Mouse (Mus musculus): Measurements from ENCODE around the gene Arhgap27. TPM values are rescaled to one million over a fixed set of nuclear protein-coding genes. Genes with fewer than 3 reads are reported as not detected.

The Arhgap27 gene
- total and polyA plus RNA-seq, 3 experiments = 14.1 to 22.9 (median 18.5) TPM

DNA sequence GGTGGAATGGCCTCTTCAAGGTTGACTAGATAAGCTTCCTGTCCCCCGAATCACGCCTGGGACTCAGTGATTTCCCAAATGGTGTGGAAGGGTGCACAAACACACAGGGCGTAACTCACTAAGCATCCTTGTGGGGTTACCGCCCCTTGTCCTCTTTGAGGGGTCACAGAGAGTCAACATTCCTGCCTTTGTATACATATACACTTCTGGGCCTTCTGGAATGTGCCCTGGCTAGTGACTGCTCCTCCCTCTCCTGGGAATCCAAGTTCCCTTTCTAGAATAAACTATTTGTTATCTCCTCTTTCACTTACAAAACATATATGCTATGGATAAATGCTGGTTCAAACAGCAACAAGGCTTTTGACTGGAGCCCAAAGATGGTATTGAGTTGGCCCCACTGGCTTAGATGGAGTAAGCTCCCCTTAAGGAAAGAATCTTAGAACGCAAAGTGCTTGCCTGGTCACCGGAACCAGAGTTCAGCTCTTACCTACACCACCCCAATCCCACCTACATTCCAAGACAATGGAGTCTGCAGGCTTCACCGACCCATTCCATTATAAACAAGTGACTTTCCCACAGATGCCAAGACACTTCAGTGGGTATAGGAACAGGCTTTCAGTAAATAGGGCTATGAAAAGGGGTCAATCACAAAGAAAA, 24.5 kb upstream of the Arhgap27 start:
- Histone ChIP-seq H3K79me2 (replicated peaks; ENCODE audit: control insufficient read depth, insufficient read depth, low read length) (0 out of 2 replicates have a peak, but pooled peaks cover 2% of the 10 kb centered on the region), H3K27ac (no peak overlapping the region), H3K4me1 (ENCODE audit: control insufficient read depth, insufficient read depth, low read length) (peaks cover 4% of the 10 kb centered on the region), H3K4me3 (no peak overlapping the region), H3K27me3 (ENCODE audit: control insufficient read depth, insufficient read depth, low read length) (no peaks in the 10 kb centered on the region), H3K36me3 (ENCODE audit: control insufficient read depth, insufficient read depth, low read length) (no peaks in the 10 kb centered on the region), H3K9ac (ENCODE audit: low read depth, low read length) (no peak overlapping the region)
- TF ChIP-seq CTCF (IDR thresholded peaks at IDR 0.05) = no peak
- no peak for TF ChIP-seq EP300 (IDR thresholded peaks at IDR 0.05; ENCODE audit: insufficient read depth, low read depth, low read length)
- TF ChIP-seq POLR2A (IDR thresholded peaks at IDR 0.05; ENCODE audit: insufficient read depth, low read depth, low read length) = no peak
- 79% methylated on average over 7 of the region's 7 CpGs for WGBS
- no peak for DNase-seq
- intact Hi-C loops (cut with DNase I) = no loop called here

DNA sequence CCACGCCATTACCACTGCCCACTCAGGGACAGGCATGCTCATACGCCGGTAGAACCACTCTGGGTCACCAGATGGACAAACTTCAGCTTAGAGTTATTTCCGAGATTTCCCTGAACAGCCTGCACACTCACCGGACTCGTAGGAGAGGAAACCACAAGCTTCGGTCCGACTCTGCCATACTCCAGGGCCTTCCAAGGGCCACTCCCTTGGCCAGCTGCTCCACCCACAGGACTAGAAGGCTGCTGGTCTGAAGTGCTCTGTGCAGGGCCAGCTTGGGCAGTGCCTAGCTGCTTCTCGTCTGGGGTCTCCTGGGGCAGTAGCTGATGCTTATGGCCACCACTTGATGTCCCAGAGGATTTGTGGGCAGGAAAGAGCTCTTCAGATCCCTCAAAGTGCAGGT, 23.3 kb upstream of the Arhgap27 start:
- DNase-seq = no peak
- intact Hi-C loops (cut with DNase I) = no loop called here
- no peak overlapping the region for H3K9ac ChIP-seq (ENCODE audit: low read depth, low read length)
- WGBS = 72% methylated on average over 9 of the region's 9 CpGs
- no peaks in the 10 kb centered on the region for H3K27me3 ChIP-seq (ENCODE audit: control insufficient read depth, insufficient read depth, low read length)
- no peak overlapping the region for H3K27ac ChIP-seq
- no peak overlapping the region for H3K4me3 ChIP-seq
- H3K36me3 ChIP-seq (ENCODE audit: control insufficient read depth, insufficient read depth, low read length) = peaks cover 6% of the 10 kb centered on the region
- peaks cover 11% of the 10 kb centered on the region for H3K4me1 ChIP-seq (ENCODE audit: control insufficient read depth, insufficient read depth, low read length)
- H3K79me2 ChIP-seq (replicated peaks; ENCODE audit: control insufficient read depth, insufficient read depth, low read length) = 0 out of 2 replicates have a peak, but pooled peaks cover 2% of the 10 kb centered on the region
- no peak for TF ChIP-seq CTCF (IDR thresholded peaks at IDR 0.05)

DNA sequence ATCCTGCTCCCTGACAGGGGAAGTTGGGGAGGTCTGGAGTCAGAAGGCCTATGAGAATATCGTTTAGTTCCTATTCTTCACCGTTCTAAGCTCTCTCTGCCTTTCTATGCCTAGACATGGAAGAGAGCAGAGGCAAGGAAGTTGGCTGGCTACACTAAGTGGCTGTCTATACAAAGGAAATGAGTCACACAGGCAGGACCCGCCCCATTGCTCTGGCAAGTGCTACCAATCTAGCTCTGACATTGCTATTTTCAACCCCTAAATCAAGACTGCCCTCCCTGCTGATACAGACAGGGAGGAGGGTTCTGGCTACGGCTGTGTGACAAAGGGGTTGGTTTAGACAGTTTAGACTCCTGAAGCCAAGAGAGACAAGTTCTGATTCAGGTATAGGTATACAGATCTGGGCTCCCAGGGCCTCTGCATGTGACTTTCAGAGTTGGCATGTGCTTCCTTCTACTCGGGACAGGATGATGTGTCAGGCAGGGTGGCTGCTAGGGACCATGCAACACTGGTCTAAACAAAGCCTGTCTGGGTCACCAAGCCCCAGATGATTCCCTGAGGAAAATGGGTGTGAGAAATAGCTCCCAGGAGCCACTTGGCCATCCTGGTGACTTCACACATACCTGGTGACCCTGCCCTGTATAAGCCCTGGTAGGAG, 18.6 kb upstream of the Arhgap27 start:
- Histone ChIP-seq H3K9ac (ENCODE audit: low read depth, low read length) (0 out of 2 replicates have a peak overlapping the region, but pooled peaks have one; percentile 9), H3K27ac (peak overlapping the region; percentile 90), H3K4me3 (no peak overlapping the region), H3K4me1 (ENCODE audit: control insufficient read depth, insufficient read depth, low read length) (peaks cover 15% of the 10 kb centered on the region), H3K79me2 (replicated peaks; ENCODE audit: control insufficient read depth, insufficient read depth, low read length) (no peaks in the 10 kb centered on the region), H3K36me3 (ENCODE audit: control insufficient read depth, insufficient read depth, low read length) (peaks cover 12% of the 10 kb centered on the region), H3K27me3 (ENCODE audit: control insufficient read depth, insufficient read depth, low read length) (no peaks in the 10 kb centered on the region)
- peak; percentile 85; the same call in 1 of the 2 replicates for TF ChIP-seq EP300 (IDR thresholded peaks at IDR 0.05; ENCODE audit: insufficient read depth, low read depth, low read length)
- TF ChIP-seq CTCF (IDR thresholded peaks at IDR 0.05) = no peak
- peak; percentile 55; the same call in 1 of the 2 replicates for TF ChIP-seq POLR2A (IDR thresholded peaks at IDR 0.05; ENCODE audit: insufficient read depth, low read depth, low read length)
- WGBS = 2% methylated on average over 5 of the region's 5 CpGs
- intact Hi-C loops (cut with DNase I) = loop anchor here (1.0 kb wide), 1 partner anchor 19 kb away; the partner anchor contains the start of gene Arhgap27
- DNase-seq = peak; percentile 81 to 90

DNA sequence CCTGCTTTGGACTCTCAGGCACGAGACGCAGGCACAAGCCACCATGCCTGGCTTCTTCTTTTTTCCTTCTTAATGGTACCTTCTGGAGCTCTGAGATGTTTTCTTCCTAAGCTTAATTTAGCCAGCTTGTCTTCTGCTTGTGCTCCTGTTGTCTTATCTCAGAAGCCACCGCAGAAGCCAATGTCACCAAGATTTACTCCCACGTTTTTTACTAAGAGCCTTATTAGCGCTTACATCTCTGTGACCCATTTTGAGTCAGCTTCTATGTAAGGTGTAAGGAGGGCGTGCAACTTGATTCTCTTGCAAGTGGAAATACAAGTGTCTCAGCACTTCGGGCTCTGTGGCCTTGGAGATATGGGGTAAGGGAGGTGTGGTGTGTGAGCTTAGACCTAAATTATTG, 18.0 kb upstream of the Arhgap27 start:
- 41% methylated on average over 7 of the region's 7 CpGs for WGBS

DNA sequence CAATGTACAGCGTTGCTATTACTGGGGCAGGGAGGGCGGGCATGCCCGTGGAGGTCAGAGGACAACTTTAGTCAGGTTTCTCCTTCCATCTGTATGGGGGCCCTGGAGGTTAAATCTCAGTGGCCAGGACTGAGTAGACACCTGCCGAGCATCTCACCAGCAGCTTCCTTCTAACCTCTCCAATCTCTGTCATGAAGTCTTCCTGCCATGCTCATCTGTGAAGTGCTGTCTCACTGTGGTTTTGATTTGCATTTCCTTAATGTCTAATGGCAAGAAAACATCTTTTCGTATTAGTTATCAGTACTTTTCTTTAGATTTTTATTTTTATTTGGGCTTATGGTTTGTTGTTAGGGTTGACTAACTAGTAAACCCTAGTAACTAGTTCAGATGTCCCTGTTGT, 17.0 kb upstream of the Arhgap27 start:
- Histone ChIP-seq H3K4me1 (ENCODE audit: control insufficient read depth, insufficient read depth, low read length) (peaks cover 17% of the 10 kb centered on the region), H3K27me3 (ENCODE audit: control insufficient read depth, insufficient read depth, low read length) (no peaks in the 10 kb centered on the region), H3K36me3 (ENCODE audit: control insufficient read depth, insufficient read depth, low read length) (peaks cover 12% of the 10 kb centered on the region), H3K79me2 (replicated peaks; ENCODE audit: control insufficient read depth, insufficient read depth, low read length) (no peaks in the 10 kb centered on the region), H3K27ac (peak overlapping the region; percentile 90), H3K9ac (ENCODE audit: low read depth, low read length) (no peak overlapping the region), H3K4me3 (no peak overlapping the region)
- intact Hi-C loops (cut with DNase I) = no loop called here
- TF ChIP-seq CTCF (IDR thresholded peaks at IDR 0.05) (no peak), EP300 (IDR thresholded peaks at IDR 0.05; ENCODE audit: insufficient read depth, low read depth, low read length) (no peak), POLR2A (IDR thresholded peaks at IDR 0.05; ENCODE audit: insufficient read depth, low read depth, low read length) (no peak)
- WGBS = 92% methylated on average over 5 of the region's 5 CpGs
- no peak for DNase-seq

More for the DNA sequence above, 18.0 kb upstream of the Arhgap27 start:
- 0 out of 2 replicates have a peak overlapping the region, but pooled peaks have one; percentile 9 for H3K9ac ChIP-seq (ENCODE audit: low read depth, low read length)
- DNase-seq = no peak
- H3K79me2 ChIP-seq (replicated peaks; ENCODE audit: control insufficient read depth, insufficient read depth, low read length) = no peaks in the 10 kb centered on the region
- peak overlapping the region; percentile 90 for H3K27ac ChIP-seq
- intact Hi-C loops (cut with DNase I) = no loop called here
- peaks cover 15% of the 10 kb centered on the region for H3K4me1 ChIP-seq (ENCODE audit: control insufficient read depth, insufficient read depth, low read length)
- H3K4me3 ChIP-seq = no peak overlapping the region
- TF ChIP-seq EP300 (IDR thresholded peaks at IDR 0.05; ENCODE audit: insufficient read depth, low read depth, low read length) (no peak), CTCF (IDR thresholded peaks at IDR 0.05) (no peak), POLR2A (IDR thresholded peaks at IDR 0.05; ENCODE audit: insufficient read depth, low read depth, low read length) (no peak)
- peaks cover 12% of the 10 kb centered on the region for H3K36me3 ChIP-seq (ENCODE audit: control insufficient read depth, insufficient read depth, low read length)
- no peaks in the 10 kb centered on the region for H3K27me3 ChIP-seq (ENCODE audit: control insufficient read depth, insufficient read depth, low read length)

DNA sequence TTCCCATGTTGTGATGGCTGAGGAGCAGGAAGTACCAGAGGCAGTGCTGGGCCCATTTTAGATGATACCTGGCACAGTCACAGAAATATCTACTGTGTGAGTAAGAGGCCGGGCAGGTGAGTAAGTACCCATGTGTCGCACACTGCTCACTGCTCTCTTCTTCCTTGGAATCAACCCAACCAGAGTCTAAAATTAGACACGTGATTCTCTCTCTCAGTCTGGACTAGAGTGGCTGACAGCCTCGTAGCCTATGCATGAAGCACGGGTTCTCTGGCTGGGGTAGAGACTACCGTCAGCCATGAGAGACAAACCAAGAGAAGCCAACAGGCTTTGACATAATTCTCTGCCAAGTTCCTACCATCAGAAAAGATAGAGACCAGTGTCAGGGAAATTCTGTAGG, 14.8 kb upstream of the Arhgap27 start:
- TF ChIP-seq EP300 (IDR thresholded peaks at IDR 0.05; ENCODE audit: insufficient read depth, low read depth, low read length) = no peak
- no peak for TF ChIP-seq POLR2A (IDR thresholded peaks at IDR 0.05; ENCODE audit: insufficient read depth, low read depth, low read length)
- TF ChIP-seq CTCF (IDR thresholded peaks at IDR 0.05) = no peak
- peaks cover 12% of the 10 kb centered on the region for H3K36me3 ChIP-seq (ENCODE audit: control insufficient read depth, insufficient read depth, low read length)
- no peak overlapping the region for H3K9ac ChIP-seq (ENCODE audit: low read depth, low read length)
- H3K27me3 ChIP-seq (ENCODE audit: control insufficient read depth, insufficient read depth, low read length) = no peaks in the 10 kb centered on the region
- peaks cover 22% of the 10 kb centered on the region for H3K4me1 ChIP-seq (ENCODE audit: control insufficient read depth, insufficient read depth, low read length)
- peak overlapping the region; percentile 65 for H3K27ac ChIP-seq
- no peak overlapping the region for H3K4me3 ChIP-seq
- DNase-seq = no peak
- intact Hi-C loops (cut with DNase I) = no loop called here
- 54% methylated on average over 6 of the region's 6 CpGs for WGBS
- peaks cover 1% of the 10 kb centered on the region; the same call in 1 of the 2 replicates for H3K79me2 ChIP-seq (replicated peaks; ENCODE audit: control insufficient read depth, insufficient read depth, low read length)

Measured in heart, adult 2 months (tissue).